Mouse (Mus musculus) liver, adult (tissue): ENCODE results near the gene Lrrc9.
A peak's percentile ranks its signal among the peaks of the same experiment; 100 is the strongest.

ENCODE experiments used
- GATA4 ChIP-seq: IDR thresholded peaks from 2 replicates; pipeline ENCODE4 v1.6.1; 2014; ENCODE audit warnings: mild to moderate bottlenecking, low read length; ENCODE audit not compliant: insufficient replicate concordance

Lrrc9 gene

DNA sequence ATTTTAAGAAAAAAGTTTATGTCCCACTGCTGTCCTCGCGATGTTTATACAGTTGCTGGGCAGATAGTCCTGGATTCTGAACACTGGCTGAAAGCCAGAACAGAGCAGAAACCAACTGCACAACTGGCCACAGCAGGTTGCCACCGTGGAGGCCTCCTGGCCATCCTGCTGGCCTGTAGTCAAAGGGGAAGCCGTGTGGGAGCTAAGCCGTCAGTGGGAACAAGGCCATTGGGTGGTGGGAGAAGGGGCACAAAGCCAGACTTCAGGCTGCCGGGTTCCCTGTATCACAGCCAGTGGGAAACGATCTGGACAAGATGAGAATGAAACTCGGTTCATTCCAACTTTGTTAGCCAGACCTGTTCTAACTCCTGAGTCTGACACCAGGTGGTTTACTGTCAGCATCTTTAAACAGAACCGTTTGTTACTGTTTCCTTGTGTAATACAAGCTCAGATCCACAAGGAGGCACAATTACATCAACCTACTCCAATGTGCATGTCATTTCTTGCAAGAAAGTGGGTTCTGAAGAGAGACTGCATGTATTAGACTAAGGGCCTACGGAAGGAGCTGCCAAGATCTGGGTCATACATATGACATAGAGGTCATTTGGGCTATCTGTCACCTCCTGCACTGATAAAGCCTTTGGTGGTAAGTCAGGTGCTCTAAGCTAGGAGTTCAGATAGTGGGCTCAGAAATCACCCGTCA lies 19.7 kb downstream of the Lrrc9 start:
- no peak for TF ChIP-seq GATA4

DNA sequence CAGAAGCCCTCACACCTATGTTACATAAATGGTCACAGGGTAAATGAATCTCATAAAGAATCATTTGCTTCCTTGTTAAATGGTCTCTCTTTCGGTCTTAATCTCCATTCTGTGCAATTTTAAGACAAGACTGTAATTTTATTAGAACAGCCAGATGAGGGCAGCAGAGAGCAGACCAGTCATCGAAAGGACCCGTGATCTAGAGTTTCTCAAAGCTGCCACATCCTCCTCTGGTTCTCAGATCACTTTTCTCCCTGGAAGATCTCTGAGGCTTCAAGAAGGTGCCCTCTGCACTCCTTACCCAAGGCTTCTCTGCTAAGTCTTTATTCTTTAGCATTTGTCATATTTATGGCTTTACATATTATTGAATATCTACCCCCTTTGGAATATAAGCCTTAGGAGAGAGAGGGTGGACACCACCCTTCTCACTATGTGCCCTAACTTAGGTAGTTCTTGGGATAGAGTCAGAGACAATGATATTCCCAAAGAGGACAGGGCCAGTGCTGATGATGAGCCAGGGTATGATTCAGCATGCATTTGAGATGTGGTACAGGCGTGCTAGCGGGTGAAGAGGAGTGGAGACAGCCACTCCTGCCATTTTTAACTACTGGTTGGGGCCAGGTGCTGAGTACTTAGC lies 20.3 kb downstream of the Lrrc9 start:
- TF ChIP-seq GATA4: no peak

DNA sequence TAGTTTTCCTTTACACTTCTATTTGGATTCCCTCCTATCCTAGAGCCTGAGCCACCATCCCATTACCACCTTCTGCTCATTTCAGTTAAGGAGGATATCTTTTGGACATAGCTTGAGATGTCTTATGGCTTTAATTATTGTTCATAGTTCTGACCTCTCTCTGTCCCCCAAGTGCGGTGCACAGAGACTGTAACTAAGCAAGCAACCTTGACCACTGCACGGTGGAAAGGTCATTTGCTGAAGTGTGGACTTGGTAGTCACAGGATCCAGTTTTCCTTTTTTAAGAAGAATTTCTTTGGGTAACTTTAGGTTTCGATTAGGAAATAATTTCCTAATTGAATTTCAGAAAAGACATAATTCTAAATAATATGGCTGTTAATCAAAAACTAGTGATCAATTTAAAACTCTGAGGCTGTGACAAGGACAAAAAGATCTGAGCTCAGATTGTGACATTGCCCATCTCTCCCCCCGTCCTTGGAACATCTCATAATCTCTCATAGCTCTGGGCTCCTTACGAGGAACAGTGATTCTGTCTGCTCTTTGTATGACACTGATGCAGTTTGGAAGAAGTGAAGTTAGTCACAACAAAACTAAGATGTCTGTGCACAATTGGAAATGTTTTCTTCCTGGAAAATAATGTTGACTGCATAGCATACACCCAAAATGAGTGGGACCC lies 24.3 kb downstream of the Lrrc9 start:
- TF ChIP-seq GATA4: no peak

DNA sequence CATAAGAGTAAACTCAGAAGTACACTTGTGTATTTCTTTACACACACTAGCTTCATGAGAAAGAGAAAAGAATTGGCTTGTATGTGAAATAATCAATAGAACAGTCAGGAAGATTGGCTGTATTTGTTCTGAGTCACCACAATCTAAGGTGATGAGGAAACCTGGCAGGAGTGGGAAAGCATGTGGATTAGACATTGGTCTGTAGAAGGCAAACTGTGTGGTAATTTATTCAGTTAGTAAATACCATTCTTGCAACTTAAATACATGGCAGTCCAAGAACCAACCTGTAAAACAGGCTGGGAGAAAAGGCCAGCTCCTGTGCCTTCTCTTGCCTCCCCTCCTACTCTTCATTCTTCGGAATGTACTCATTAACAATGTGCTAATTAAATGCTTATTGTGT lies 25.6 kb downstream of the Lrrc9 start:
- TF ChIP-seq GATA4: no peak

DNA sequence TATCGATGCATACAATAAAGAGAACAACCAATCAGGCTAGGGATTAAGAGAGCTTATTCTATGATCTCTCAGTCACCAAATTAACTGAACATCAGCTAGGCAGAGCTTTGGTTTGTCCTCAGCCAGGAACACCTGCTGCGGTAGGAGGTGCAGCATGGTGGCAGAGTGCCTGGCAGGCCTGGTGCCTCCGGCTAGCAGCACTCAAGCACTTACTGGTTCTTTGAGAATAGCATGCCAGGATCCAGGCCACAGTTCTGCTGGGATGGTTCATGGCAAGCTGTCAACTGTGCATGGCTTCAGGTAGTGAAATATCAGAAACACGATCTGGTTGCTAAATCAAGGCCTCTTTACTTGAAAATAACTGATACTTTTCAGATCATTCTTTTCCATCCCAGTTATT lies 26.1 kb downstream of the Lrrc9 start:
- no peak for TF ChIP-seq GATA4

DNA sequence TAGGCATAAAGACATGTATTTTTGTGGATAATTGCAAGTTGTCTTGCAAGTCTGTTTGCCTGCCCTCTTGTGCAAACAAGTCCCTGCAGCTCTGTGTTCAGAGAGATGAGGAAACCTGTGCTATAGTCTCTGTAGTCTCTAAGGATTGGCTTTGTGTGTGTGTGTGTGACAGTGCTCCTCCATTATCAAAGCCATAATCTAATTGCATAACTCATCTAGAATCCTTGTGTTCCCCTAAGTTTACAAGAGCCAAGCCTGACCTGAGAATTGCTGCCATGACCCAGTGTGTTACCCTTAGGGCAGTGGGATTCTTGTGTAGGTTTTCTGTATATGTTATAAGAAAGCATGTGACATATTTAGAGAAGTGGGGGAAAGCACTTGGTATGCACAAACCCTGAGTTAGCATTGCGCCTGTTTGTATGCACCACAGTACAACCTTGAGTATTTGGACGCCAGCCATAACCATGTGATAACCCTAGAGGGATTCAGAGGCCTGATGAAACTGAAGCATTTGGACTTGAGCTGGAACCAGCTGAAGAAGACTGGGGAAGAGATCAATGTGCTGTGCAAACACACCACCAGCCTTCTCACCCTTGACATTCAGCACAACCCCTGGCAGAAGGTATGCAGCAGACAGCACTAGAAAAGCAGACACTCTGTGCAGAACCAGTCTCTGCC lies 35.2 kb downstream of the Lrrc9 start:
- TF ChIP-seq GATA4: 0 out of 2 replicates have a peak, but pooled peaks have one; percentile 22

DNA sequence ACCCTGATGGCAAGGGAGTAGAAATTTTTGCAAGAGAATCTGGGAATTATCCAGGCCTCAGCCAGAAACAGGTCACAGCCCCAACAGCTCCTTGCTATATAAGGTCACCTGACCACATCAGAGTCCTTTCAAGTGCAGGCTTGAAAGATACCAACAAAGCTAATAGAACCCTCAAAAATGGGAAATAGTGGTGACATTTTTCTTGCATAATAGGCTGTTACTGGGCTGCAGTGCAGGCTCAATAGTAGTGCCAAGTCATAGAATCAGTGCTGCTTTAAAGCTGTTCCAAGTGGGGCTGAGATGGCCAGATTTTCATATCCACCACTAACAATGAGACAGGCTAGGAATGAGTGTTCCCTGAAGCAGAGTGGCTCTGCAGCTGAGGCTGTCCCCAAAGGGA lies 40.6 kb downstream of the Lrrc9 start:
- TF ChIP-seq GATA4: no peak

DNA sequence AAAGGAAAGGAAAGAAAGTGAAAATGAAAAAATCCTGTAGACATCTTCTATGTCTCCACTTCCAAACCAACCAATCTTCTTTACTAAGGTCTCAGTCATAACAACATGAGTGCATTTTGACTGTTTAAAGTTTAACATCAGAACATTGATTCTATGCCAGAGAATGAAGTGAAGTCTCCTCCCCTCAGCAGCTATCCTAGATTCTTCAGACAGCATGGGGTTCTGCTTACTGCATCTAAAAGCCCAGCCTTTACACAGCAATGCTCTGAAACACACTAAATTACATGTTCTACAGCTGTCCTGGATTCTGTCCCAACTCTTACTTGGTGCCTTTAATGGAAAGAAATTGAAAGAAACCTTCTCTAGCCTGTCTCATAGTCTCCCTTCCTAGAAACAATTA lies 43.2 kb downstream of the Lrrc9 start:
- no peak for TF ChIP-seq GATA4

DNA sequence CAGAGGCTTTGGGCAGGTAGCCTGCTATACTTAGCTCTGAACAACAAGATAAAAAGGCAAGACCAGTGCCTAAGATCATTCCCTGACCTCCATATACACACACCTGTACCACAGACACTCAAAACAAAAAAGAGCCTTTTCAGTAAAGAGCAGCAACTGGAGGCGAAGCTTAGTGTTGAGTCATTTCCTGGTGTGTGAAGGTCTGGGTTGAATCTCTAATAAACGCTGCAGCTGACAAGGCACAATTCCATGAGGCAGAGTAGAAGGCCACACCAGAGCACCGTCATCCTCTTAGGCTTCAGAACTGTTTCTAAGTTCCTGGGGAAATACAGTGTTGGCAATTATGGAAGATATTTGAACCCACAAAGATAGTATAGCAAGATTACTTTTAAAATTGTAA lies 45.8 kb downstream of the Lrrc9 start:
- no peak for TF ChIP-seq GATA4

DNA sequence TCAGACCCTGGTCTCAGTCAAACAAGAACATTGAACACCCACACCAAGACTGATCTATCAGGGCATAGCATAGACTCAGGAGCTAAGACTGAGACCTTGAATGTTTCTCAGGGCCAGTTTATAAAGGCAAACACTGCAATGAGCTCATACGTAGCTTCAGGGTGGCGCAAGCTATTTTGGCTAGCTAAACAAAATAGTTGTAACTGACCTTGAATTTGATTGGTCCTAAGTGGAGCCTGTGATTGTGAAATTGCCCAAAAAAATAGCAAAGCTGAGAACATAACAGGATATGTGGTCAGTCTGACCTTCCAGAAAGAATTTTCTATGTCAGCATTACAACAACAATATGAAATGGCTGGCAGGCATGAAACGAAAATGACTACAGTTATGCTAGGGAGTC lies 48.3 kb downstream of the Lrrc9 start:
- no peak for TF ChIP-seq GATA4

DNA sequence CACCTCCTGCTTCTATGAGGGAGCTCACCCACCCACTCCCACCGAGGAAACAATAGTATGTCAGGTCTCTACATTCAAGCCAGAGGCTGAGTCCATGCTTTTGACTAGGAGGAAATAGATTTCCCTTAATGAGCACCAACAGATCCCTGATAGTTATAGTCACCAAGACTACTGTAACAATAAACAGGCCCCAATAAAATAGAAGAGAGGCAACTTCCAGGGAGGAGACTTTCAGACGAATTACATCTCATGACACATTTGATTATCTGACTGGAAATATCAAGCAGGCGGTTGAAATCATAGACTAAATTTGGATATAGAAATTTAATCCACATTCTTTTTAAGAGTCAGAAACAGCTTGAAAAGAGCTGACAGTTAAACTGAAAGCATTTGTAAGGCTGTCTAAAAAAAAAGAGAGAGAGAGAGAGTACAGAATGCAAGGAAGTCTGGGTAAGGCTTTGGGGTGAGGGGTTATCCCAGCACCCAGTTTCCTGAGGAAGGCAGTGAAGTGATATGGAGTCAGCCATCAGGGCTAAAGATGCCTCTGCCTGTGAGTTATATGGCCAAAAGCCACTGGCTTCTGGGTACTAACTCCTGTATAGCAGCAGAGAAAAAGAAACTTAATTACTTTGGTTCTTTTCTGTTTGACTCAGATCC lies 49.5 kb downstream of the Lrrc9 start:
- TF ChIP-seq GATA4: peak; percentile 90

DNA sequence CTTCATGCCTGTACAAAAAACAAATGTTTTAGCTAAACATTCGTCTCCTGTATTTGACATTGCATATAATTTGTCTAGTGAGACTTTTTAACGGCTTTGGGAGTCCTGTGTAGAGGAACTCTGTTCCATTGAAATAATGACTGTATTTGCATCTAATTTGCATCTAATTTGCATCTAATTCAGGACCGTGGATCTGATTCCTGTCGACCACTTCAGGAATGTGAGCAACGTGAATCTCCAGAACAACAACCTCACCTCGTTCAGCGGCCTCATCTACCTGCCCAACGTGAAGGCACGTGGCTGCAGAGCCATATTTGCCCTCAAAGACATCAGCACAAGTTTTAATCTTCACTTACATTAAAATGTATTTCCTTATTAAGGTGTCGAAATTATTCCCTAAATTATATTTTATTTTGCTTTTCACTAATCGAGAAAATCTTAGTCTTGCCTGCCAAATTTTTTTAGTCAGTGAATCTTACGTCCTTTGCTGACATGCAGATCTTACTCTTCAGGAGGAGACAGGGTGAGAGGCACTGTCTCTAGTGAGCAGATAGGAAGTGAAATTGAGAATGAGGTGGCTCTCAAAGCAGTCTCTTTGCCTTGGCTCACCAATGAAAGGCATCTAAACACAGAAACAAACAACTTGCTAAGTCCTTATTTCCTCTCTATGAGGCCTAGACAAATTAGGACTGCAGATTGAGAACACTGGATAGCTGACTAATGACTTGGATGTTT lies 55.4 kb downstream of the Lrrc9 start:
- no peak for TF ChIP-seq GATA4

DNA sequence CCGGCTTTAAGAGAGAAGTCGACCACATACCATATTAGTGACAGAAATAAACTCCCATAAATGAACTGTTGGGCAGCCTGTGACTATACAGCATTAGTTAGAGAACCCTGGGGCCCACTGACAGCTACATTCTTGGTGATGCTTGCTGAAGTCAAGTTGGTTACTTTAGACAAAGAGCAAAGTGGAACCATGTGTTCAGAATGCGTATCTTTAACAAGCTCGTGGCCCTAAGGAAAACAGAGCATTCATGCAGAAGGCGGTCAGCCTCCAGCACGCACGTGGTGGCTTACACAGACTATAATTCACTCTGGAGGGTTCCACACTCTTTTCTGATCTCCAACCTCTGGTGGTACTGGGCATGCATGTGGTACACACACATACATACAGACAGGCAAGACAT lies 67.9 kb downstream of the Lrrc9 start:
- TF ChIP-seq GATA4: no peak

DNA sequence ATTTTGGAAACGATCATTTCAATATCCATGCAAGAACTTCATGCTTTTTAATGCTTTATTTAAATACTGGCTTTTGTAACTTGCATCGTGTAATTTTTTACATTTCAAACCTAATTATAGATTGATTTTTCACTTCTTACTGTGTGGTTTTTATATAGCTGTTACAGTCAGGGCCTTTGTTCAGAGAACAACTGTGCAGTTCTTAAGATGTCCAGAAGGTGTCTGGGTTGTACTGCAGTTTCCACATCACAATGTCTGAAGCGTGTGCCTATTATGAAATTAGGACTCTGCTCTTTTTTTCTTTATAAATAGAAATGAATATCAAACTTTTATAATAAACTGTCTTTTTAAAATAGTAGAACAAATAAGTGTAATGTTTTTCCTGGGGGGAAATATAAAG lies 73.8 kb downstream of the Lrrc9 start:
- TF ChIP-seq GATA4: no peak
